Mouse (Mus musculus) erythroblast, embryonic 14.5 days (primary cell): ENCODE data around the gene Golga7b.

Experiments used
- GATA1 ChIP-seq: IDR thresholded peaks from 2 replicates; pipeline ENCODE4 v1.6.1; 2012; ENCODE audit warnings: low read length, inconsistent platforms, mixed read lengths
- TAL1 ChIP-seq: IDR thresholded peaks from 3 replicates; pipeline ENCODE4 v1.6.1; 2012; ENCODE audit warnings: low read length, inconsistent platforms, mixed read lengths

GRCm38 (mm10) chr19:42256611-42257240 lies 9.4 kb downstream of the Golga7b start:
- TF ChIP-seq GATA1 (no peak), TAL1 (no peak)
